Mouse (Mus musculus): ENCODE data around the gene Lgr4.

DNA sequence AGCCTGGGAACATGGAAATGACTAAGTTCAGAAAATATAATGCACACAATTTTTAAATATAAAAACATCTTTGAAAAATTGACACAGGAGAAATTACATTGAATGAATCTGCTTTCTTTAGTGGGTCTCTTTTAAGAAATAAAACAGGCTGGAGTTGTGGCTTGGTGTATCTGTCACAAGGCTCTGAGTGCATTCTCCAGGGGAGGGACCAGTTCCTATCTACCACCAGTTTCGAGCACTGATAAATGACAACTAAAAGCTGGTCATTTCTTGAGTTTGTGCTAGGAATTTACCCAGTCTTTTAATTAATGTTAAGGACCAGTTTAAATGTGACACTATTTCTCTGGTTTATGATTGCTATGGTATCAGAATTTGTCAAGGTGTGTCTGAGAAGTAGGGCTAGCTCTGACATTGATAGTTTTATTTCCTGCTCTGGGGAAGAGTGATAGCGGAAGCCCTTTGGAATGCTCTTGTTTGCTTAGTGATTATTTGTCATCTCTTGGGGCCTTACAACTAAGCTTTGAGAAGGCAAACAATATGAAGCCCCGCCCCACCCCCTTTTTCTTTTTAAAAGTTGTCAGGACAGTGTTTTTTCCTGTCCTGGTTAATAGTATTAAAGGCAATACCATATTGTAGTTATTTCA is 88.3 kb downstream of the Lgr4 start:
- no peak for TF ChIP-seq CTCF (conservative IDR thresholded peaks at IDR 0.05; ENCODE audit: low read length)
- TF ChIP-seq POU5F1 (IDR thresholded peaks at IDR 0.05; ENCODE audit: borderline replicate concordance, low read length), result no peak
